Mouse (Mus musculus) CH12.LX (cell line): ENCODE data around the gene Arhgap28.

ENCODE experiments used
- CTCF ChIP-seq, 2 experiments: IDR thresholded peaks in 1 of 2; conservative IDR thresholded peaks in 1 of 2; 2 replicates each; pipeline ENCODE4 v1.5.1; 2011 to 2012; ENCODE audit warnings: low read depth in 2 of 2, low read length in 2 of 2, improper control_type of control experiment in 1 of 2, inconsistent platforms in 1 of 2, mild to moderate bottlenecking in 1 of 2, moderate library complexity in 1 of 2
- EP300 ChIP-seq: IDR thresholded peaks from 2 replicates; pipeline ENCODE4 v1.6.1; 2011; ENCODE audit warnings: low read length, improper control_type of control experiment
- MYC ChIP-seq: IDR thresholded peaks from 2 replicates; pipeline ENCODE4 v1.6.1; 2011; ENCODE audit warnings: low read depth, mild to moderate bottlenecking, improper control_type of control experiment, low read length
- POLR2A ChIP-seq: IDR thresholded peaks from 2 replicates; pipeline ENCODE4 v1.6.1; 2011; ENCODE audit warnings: low read depth, mild to moderate bottlenecking, improper control_type of control experiment, low read length
- USF1 ChIP-seq: IDR thresholded peaks from 2 replicates; pipeline ENCODE4 v1.6.1; 2014; ENCODE audit warnings: low read depth, mild to moderate bottlenecking, inconsistent platforms, low read length, improper control_type of control experiment
- ZNF384 ChIP-seq: IDR thresholded peaks from 2 replicates; pipeline ENCODE4 v1.6.1; 2012; ENCODE audit warnings: low read depth, low read length, improper control_type of control experiment, inconsistent platforms

GRCm38 (mm10) chr17:67827431-67827830 lies 176.5 kb downstream of the Arhgap28 start:
- TF ChIP-seq POLR2A (no peak), CTCF (conservative IDR thresholded peaks at IDR 0.05 in 1 of 2, IDR thresholded peaks at IDR 0.05 in 1 of 2; ENCODE audit: low read depth in 2 of 2, low read length in 2 of 2) (no peak), ZNF384 (no peak), EP300 (no peak), MYC (no peak), USF1 (no peak)
